Mouse (Mus musculus) retina, postnatal 1 day (tissue): ENCODE measurements around the gene Wipi1.
"Not testable (repeated sequence)": the region's sequence is repeated elsewhere in the genome, so short reads cannot be mapped to it uniquely, and the experiment has no call there.

Source experiments
- DNase-seq: peaks from one replicate; pipeline ENCODE4 v3.0.0-alpha.2; 2012

Wipi1 gene

GRCm38 (mm10) chr11:109611303-109612149, at the start of gene Wipi1:
Gene Wipi1 (minus strand): TSS chr11:109611967.
- DNase-seq: peak; percentile 99

DNA sequence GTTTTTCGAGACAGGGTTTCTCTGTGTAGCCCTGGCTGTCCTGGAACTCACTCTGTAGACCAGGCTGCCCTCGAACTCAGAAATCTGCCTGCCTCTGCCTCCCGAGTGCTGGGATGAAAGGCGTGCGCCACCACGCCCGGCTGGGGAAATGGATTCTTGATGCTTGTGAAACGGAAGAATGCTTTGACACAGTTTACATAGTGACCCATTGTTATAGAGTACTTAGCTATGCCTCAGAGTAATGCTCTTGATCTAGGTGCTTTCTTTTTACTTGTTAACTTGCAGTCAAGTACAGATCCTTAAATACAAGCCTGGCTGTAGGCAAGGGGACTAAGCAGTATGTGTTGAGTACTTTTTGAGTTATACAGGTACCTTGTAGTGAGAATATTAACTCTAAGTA, 48.8 kb upstream of the Wipi1 start:
- not testable (repeated sequence) for DNase-seq

- DNase-seq: no peak
Observed at GRCm38 (mm10) chr11:109656232-109656631, 44.5 kb upstream of the Wipi1 start.

DNA sequence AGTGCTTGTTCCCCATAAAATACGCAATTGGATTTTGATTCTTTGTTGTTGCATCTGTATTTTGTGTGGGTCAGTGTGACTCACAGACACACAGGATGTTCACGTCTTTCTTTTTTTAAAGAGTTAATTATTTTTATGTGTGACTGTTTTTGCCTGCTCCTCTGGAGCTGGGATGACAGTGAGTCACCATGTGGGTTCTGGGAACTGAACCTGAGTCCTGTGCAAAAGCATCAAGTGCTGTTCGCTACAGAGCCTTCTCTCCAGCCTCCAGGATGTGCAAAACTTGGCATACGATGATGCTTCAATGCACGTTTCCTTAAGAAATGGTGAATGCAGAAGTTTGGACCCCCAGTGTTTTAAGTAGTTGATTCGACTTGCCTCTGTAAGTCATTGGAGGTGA, 42.8 kb upstream of the Wipi1 start:
- no peak for DNase-seq

DNA sequence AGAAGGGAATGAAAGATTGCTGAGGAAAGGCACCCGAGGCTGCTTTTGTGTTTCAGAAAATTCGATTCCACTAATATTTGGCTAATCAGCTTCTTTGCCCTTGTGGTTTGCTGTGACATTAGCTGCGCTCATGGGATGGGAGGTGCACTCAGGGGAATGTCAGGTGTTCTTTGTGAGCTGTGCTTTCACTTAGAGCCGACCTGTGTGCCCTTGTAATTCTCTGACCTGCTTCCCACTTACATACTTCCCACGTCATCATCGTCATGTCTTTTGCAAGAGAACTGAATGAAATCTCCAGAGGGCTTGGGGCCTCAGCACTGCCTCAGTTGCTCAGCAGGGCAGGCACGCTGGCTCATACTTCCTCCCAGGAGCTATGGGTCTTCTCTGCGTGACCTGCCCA, 41.4 kb upstream of the Wipi1 start:
- no peak for DNase-seq

DNA sequence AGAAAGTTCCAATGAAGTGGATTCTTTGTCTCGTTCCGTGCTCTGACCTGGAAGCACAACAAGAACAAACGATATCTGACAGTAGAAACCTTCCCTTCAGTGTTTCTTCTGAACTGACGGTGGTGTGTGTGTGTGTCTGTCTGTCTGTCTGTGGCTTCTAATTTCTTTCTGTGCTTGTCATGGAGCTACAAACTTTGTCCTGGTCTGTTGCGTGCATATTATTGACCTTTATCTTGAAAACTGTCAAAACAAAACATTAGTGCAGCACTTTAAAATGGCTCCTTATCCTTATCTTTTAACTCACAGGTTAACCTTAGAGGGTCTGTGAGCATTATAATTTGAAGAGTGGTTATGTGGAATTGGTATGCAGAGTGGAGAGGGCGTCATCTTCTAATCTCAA, 40.7 kb upstream of the Wipi1 start:
- no peak for DNase-seq

DNA sequence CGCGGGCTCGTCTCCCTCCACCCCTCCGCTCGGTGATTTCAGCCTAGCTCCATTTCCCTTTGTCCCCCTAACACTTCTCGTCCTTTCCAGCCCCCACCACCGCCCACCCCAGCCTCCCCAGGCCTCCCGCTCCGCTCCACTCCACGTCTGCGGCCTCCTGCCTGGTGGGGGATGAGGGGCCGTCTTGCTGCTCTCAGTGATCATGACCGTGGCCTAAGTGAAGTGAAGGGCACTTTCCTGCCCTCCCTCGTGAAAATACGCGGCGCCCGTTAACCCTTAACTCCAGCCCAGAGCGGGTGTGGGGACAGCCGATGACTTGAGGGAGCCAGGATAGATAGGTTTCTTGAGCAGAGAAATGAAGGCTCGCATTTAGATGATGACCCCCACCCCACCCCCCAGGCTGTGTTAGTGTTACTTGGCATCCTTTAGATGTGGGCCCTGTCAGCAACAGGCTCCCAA, 39.8 kb upstream of the Wipi1 start:
- DNase-seq: peak; percentile 58

DNA sequence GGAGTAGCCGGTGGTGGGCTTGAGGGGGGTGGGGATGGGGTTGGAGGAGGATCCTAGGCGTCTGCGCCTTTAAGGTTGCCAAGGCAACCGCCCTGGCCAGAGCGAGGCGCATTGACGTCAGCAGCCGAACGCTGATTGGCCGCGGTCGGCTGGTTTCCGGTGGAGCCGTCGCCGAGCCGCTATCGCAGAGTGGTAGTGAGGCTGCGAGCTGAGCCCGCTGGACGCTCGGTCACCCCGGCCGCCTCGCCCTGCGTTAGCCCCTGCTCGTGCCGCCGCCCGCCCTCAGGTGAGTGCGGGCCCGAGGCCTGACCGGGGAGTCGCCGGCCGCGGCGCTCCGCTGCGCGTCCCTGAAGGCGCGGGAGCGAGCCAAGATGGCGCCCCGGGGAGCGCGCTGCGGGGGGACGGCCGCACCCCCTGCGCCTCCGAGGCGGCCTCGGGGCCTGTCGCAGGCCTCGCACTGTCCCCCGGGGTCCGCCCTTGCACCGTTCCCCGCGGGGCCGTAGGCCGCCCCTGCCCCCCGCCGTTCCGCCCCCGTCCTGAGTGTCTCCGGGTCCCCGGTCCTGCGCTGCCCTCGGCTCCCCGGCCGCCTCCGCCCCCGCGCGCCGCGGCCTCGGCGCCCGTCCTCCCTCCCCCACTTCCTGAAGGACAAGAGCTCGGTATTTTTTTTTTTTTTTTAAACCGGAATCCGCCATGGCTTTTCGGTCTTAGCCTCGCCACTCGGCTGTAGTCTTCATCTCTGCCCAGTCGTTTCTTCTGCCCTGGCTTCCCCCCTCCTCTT, 39.2 kb upstream of the Wipi1 start:
- DNase-seq: peak; percentile 95

DNA sequence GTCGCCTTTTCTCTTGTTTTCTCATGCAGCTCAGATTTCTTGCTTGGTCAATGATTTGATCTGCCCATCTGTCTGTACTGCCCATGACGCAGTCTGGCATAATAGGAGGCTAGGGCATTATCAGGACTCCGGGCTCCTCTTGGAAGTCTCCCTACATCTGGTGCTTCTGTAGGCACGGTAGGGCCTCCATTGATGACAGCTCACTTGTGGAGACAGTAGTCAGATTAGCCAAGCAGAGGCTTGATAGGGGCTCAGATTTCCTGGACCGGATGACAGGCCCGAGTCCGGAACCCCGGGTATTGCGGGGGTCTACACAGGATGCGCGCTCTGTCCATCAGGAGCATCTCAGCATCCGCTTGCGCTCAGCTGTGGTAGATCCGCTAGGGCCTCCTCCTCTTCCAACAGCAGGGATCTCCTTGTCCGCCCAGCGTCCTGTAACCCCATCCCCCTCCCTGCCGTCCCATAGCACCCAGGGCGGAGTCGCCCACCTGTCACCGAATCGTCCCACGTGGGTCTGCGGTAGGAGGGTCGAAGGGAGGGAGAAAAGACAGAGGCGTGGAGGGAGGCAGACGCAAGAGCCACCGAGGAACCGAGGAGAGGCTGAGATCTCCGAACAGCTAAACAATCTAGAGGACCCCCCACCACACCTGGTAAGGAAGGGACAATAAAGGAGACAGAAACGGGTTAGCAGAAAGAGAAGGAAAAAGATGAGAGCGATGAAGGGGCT, 38.4 kb upstream of the Wipi1 start:
- DNase-seq: peak; percentile 90

GRCm38 (mm10) chr11:109649206-109649605, 37.4 kb upstream of the Wipi1 start, which contains the start of gene Prkar1a:
Gene Prkar1a (plus strand): TSS chr11:109649405.
- no peak for DNase-seq

- DNase-seq: peak; percentile 43
Observed at GRCm38 (mm10) chr11:109648510-109648909, 36.7 kb upstream of the Wipi1 start.

DNA sequence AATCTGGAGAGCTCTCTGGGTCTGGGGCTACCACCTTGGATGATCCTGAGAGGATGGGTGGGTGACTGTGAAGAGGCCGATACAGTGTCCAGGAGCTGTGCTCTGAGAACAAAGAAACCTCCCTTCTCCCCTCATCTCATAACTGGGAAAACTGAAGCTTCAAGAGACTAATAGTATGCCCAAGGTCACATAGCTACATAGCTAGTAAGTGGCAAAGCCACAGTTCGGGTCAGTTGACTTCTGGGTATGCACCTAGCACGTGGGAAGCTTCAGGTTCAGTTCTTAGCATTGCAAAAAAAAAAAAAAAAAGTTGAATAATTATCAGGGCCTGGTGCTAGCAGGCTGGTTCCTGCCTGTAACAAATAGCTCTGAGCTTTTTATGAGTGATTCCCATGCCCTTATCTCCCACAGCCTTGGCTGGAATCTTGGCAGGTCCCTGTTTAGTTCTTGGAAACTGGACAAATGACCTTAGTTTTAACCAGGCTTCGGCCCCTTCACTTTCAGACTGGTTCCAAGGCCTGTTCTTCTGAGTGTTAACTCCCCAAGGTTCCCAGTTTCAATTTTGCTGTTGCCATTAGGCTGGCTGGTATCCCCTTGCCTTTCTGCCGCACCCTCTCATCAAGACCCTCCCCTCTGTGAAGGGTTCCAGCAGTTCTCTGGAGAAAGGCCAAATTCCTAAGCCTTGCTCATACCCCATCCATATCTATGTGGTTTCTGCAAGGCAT, 29.9 kb upstream of the Wipi1 start:
- DNase-seq: no peak

GRCm38 (mm10) chr11:109635871-109636395, 24.2 kb upstream of the Wipi1 start:
- no peak for DNase-seq

GRCm38 (mm10) chr11:109634928-109635327, 23.2 kb upstream of the Wipi1 start:
- DNase-seq: no peak

DNA sequence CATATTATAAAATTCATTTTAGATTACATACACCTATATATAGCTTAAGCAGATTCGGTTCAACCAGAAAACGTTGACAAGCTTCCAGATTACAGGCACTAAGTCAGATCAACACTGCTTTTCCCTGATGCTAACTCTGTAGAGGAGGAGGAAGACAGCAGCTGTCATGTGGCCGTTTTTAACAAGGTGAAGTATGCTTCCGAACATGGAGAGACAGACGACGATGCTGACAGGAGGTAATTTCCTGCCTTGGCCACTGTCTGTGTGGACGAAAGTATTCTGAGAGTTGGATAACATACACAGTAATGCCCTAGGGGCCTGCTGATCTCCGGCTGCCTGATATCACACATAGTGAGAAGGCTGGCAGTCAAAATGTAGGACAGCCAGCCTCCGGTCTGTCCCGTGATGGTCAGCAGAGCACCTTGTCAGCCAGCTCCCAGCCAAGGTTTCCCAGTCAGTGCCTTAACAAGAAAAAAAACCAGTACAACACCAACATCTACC, 17.3 kb upstream of the Wipi1 start:
- no peak for DNase-seq

DNA sequence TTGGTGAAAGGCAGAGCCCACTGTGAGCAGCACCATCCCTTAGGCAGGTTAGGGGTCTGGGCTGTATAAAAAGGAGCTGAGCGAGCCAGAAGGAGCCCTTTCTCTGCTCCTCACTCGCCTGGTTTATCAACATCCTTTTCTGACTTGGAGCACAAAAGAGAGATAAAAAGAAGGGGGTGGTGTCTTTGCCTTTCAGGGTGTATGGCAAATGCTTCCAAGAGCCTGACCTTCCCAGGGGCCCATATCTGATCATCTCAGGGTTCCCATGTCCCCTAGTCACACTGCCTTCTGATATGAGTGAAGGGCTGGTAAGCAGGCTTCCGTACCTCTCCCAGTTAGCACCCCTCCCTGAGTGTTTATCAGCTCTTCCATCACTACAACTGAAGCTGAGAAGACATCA, 16.3 kb upstream of the Wipi1 start:
- DNase-seq: no peak

- DNase-seq: no peak
Observed at GRCm38 (mm10) chr11:109627648-109628047, 15.9 kb upstream of the Wipi1 start.

DNA sequence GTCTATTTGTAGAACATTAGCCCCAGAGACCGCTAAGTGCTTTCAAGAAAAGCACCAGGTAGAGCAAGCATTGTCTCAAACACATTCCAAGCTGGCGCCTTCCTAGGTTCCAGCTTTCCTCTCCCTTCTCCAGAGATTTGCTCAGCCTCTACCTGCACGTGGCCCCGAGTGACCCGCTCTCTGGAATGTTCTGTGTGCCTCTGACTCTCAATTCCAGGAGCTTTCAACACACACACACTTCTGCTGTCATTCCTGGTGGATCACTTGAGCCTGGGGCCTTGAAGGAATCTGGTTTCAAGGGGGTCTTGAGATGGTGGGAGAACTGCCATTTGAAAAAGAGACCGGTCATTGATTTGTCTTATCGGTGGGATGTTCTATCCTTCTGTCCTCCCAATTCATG, 11.5 kb upstream of the Wipi1 start:
- no peak for DNase-seq

DNA sequence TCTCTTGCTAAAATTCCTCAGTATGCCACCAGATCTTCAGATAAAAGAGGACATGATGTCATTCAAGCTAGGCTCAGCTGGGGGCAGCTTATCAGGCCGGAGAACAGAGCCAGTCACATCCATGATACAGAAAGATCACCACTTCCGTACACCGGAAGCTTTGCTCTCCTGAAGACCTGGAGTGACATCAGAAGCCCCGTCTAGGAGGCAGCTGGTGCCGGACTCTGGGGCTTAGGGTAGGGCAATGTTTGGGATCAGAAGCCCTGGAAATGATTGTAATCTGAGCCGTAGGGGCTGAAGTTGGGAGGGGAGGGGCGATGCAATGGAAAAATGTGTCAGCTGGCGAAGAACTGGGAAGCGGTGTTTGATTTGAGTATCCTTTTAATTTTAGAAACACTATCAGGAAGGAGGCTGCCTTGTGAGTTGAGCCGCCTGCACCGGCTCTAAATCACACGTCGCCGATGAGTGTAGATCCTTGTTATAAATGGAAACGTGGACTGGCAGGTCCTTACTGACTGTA, 10.8 kb upstream of the Wipi1 start:
- DNase-seq: peak; percentile 48

- DNase-seq: peak; percentile 78
Observed at GRCm38 (mm10) chr11:109621183-109621582, 9.4 kb upstream of the Wipi1 start.

- DNase-seq: no peak
Observed at GRCm38 (mm10) chr11:109620356-109620755, 8.6 kb upstream of the Wipi1 start.

GRCm38 (mm10) chr11:109619055-109619454, 7.3 kb upstream of the Wipi1 start:
- DNase-seq: peak; percentile 73
